8 mouse cellular contexts compared by ENCODE assay signal in genomic region chr8:71558071-71558957, GRCm38 (mm10). TPM values are rescaled to one million over a fixed set of nuclear protein-coding genes. Genes with fewer than 3 reads are reported as not detected.
A peak's percentile ranks its signal among the peaks of the same experiment; 100 is the strongest.
DNase-seq lines count a peak whose midpoint lies in the region; ATAC-seq and TF ChIP-seq lines count a peak whose summit lies in the region.

TSS of gene Tmem221 (minus strand) at chr8:71558871.

- H3K4me2 ChIP-seq in kidney, embryonic 14.5 days (replicated peaks; ENCODE audit: low read depth, low read length): peak within 1 kb of the TSS; percentile 76
- peak within 1 kb of the TSS; percentile 35 for H3K4me2 ChIP-seq in hindbrain, embryonic 12.5 days (replicated peaks)
- H3K4me2 ChIP-seq in midbrain, embryonic 12.5 days (replicated peaks): peak within 1 kb of the TSS; percentile 45

- no peak for TF ChIP-seq CTCF in Patski (IDR thresholded peaks at IDR 0.05)

- in situ Hi-C loops in Patski (cut with MboI; ENCODE audit: low pct_unique_long_range_greater_than_20kb): no loop called here

- H3K9me3 ChIP-seq in kidney, embryonic 14.5 days (ENCODE audit: control insufficient read depth, low read length): no peaks in the 10 kb centered on the region
- no peaks in the 10 kb centered on the region for H3K9me3 ChIP-seq in hindbrain, embryonic 12.5 days (replicated peaks)
- H3K9me3 ChIP-seq in midbrain, embryonic 12.5 days: no peaks in the 10 kb centered on the region

- no peak for DNase-seq in kidney, adult 18-20 months
- no peak for DNase-seq in Patski (ENCODE audit: low read depth, low spot score)
- DNase-seq in right cerebral cortex, postnatal 36 days (ENCODE audit: low spot score in 2 of 2): no peak
- DNase-seq in frontal cortex, adult 2 months (ENCODE audit: extremely low spot score in 1 of 2, low spot score in 1 of 2): no peak
- no peak for DNase-seq in kidney, postnatal 14 days

- H3K4me1 ChIP-seq in kidney, embryonic 14.5 days (ENCODE audit: control insufficient read depth, insufficient read depth, low read length): peaks cover 11% of the 10 kb centered on the region; the same call in 1 of the 2 replicates
- H3K4me1 ChIP-seq in hindbrain, embryonic 12.5 days: peaks cover 13% of the 10 kb centered on the region; the same call in 1 of the 2 replicates
- peaks cover 17% of the 10 kb centered on the region for H3K4me1 ChIP-seq in midbrain, embryonic 12.5 days

- peak; percentile 45 for ATAC-seq in kidney, embryonic 14.5 days (ENCODE audit: low FRiP score, low TSS enrichment)
- peak; percentile 15 for ATAC-seq in Patski
- no peak for ATAC-seq in hindbrain, embryonic 12.5 days (ENCODE audit: low FRiP score)
- 0 out of 2 replicates have a peak, but pooled peaks have one; percentile 7 for ATAC-seq in midbrain, embryonic 12.5 days (ENCODE audit: low FRiP score, low read depth)

- POLR2A ChIA-PET in Patski (lab: Charles Lee): interaction anchor here (3.1 kb wide), 1 partner anchor 34 kb away, joined by 7 read pairs; the partner anchor contains the start of gene Pgls

- peak within 1 kb of the TSS; percentile 51 for H3K4me3 ChIP-seq in kidney, embryonic 14.5 days (ENCODE audit: low read length)
- peak within 1 kb of the TSS; percentile 10 for H3K4me3 ChIP-seq in hindbrain, embryonic 12.5 days
- H3K4me3 ChIP-seq in midbrain, embryonic 12.5 days: peak within 1 kb of the TSS; percentile 24

- H3K27me3 ChIP-seq in kidney, embryonic 14.5 days (ENCODE audit: control insufficient read depth, insufficient read depth, low read length): peaks cover 51% of the 10 kb centered on the region
- no peaks in the 10 kb centered on the region for H3K27me3 ChIP-seq in Patski
- peaks cover 88% of the 10 kb centered on the region for H3K27me3 ChIP-seq in hindbrain, embryonic 12.5 days
- H3K27me3 ChIP-seq in midbrain, embryonic 12.5 days: peaks cover 97% of the 10 kb centered on the region

- CTCF ChIA-PET in Patski (lab: Charles Lee): interaction anchor here (1.6 to 5.6 kb wide), 3 partner anchors 33 to 54 kb away, joined by 5 to 49 read pairs (median 19); partner anchors contain the start of genes Colgalt1 and Pgls

- peak within 1 kb of the TSS; percentile 54 for H3K9ac ChIP-seq in kidney, embryonic 14.5 days (ENCODE audit: low read depth, low read length)
- no peak within 1 kb of the TSS for H3K9ac ChIP-seq in hindbrain, embryonic 12.5 days
- H3K9ac ChIP-seq in midbrain, embryonic 12.5 days (replicated peaks): no peak within 1 kb of the TSS

- no peak within 1 kb of the TSS for H3K27ac ChIP-seq in kidney, embryonic 14.5 days (ENCODE audit: low read depth, low read length)
- H3K27ac ChIP-seq in hindbrain, embryonic 12.5 days: no peak within 1 kb of the TSS
- H3K27ac ChIP-seq in midbrain, embryonic 12.5 days (replicated peaks): no peak within 1 kb of the TSS

- no peaks in the 10 kb centered on the region for H3K36me3 ChIP-seq in kidney, embryonic 14.5 days (ENCODE audit: control insufficient read depth, insufficient read depth, low read length)
- H3K36me3 ChIP-seq in hindbrain, embryonic 12.5 days: no peaks in the 10 kb centered on the region
- H3K36me3 ChIP-seq in midbrain, embryonic 12.5 days: no peaks in the 10 kb centered on the region

- 4% methylated on average over 69 of the region's 70 CpGs for WGBS in kidney, embryonic 14.5 days
- 3% methylated on average over 70 of the region's 70 CpGs for whole genome bisulfite sequencing in hindbrain, embryonic 12.5 days
- 6% methylated on average over 70 of the region's 70 CpGs for WGBS in midbrain, embryonic 12.5 days

RNA-seq across cellular contexts. Expression of gene Tmem221, which starts in this region (rescaled TPM):
- polyA plus RNA-seq in kidney, embryonic 14.5 days (2014; fragmentation: Nextera tagmentation; extraction: Ambion mirVana): 8.2 and 11.2 TPM in 2 replicates
- 3.4 TPM for polyA plus RNA-seq in Patski (2021)
- 0.18 and 0.56 TPM in 2 replicates for polyA plus RNA-seq in hindbrain, embryonic 12.5 days (2016; fragmentation: Nextera tagmentation; extraction: Ambion mirVana)
- 0.14 TPM in 2 replicates for polyA plus RNA-seq in midbrain, embryonic 12.5 days (2016; fragmentation: Nextera tagmentation; extraction: Ambion mirVana)
- 0.13 and 0.14 TPM in 2 replicates for polyA plus RNA-seq in frontal cortex, adult 2 months (2012; rRNA removed)

Comparison
In these comparisons a context has a peak if more than half of its experiments do, and no peak if none do; other contexts are left out.
1. Peak in ATAC-seq, H3K4me3 ChIP-seq and H3K4me2 ChIP-seq in midbrain, embryonic 12.5 days; RNA of the gene not detected or under 1 TPM.